In the genomic region with DNA sequence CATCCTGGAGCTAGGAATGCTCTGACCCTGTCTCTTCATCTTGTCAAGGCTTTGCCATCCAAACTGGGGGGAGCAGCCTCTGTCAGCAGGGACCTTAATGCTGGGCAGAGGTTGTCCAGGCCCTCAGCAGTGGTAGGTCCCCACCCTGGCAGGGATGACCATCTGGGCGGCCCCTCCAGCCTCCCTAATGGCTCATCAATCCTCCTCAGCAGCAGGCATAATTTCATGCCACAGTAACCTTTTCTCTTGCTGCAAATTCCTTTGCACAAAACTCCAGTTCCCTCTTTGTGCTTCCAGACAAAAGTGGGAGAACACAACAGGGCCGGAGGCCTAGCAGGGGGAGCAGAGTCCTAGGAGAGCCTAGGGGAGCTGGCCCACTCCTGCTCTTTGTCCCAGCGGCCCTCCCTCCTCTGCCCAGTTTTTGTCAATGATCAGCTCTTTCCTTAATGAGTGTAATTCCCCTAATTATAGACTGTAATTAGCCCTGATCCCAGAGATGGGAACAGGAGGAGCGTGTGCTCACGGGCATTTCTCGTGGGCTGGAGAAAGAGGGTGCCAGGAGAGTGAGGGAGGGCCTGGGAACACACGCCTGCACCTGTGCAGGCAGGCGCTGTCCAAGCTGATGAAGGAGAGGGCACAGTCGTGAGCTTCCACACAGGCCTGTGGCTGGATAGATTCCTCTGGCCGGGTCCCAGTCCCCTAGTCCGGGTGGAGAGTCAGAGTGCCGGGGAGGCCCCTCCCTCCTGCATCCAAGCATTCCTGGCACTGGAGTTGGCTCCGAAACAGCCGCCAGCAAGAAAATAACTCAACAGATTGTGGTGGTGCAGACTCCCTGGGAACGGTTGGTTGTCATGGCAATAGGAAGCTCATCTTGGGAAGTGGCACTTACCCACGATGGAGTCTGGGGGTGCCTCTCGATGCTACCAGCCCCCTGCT, we compare ENCODE assay signal across 7 mouse cellular contexts. TPM values are rescaled to one million over a fixed set of nuclear protein-coding genes. Genes with fewer than 3 reads are reported as not detected.
A peak's percentile ranks its signal among the peaks of the same experiment; 100 is the strongest.
DNase-seq lines count a peak whose midpoint lies in the region; ATAC-seq and TF ChIP-seq lines count a peak whose summit lies in the region.

No protein-coding gene starts in this region.

- TF ChIP-seq CTCF in layer of hippocampus, adult 2 months (conservative IDR thresholded peaks at IDR 0.05), result no peak

- no peak for TF ChIP-seq POLR2A in myocyte (IDR thresholded peaks at IDR 0.05; ENCODE audit: insufficient read length, low read depth)

- H3K36me3 ChIP-seq in forebrain, embryonic 12.5 days (replicated peaks), result 0 out of 2 replicates have a peak, but pooled peaks cover 10% of the 10 kb centered on the region
- no peaks in the 10 kb centered on the region for H3K36me3 ChIP-seq in myocyte (ENCODE audit: control insufficient read depth, insufficient read depth)
- no peaks in the 10 kb centered on the region for H3K36me3 ChIP-seq in intestine, embryonic 15.5 days

- H3K27ac ChIP-seq in forebrain, embryonic 12.5 days, result peak overlapping the region; percentile 93
- peak overlapping the region; percentile 87 for H3K27ac ChIP-seq in layer of hippocampus, adult 2 months
- H3K27ac ChIP-seq in intestine, embryonic 15.5 days, result no peak overlapping the region

- DNase-seq in NIH3T3 (ENCODE audit: low read depth), result peak; percentile 67
- DNase-seq in layer of hippocampus, adult 2 months (ENCODE audit: low spot score in 2 of 2), result peak; percentile 85 to 91
- DNase-seq in thymus, postnatal 14 days, result no peak

- H3K79me2 ChIP-seq in myocyte (ENCODE audit: control insufficient read depth, insufficient read depth), result no peaks in the 10 kb centered on the region

- peak overlapping the region; percentile 16 for H3K4me3 ChIP-seq in forebrain, embryonic 12.5 days (replicated peaks)
- H3K4me3 ChIP-seq in layer of hippocampus, adult 2 months, result peak overlapping the region; percentile 19
- H3K4me3 ChIP-seq in myocyte, result no peak overlapping the region
- no peak overlapping the region for H3K4me3 ChIP-seq in intestine, embryonic 15.5 days (replicated peaks)

- WGBS in forebrain, embryonic 12.5 days, result 3% methylated on average over 17 of the region's 17 CpGs
- 35% methylated on average over 17 of the region's 17 CpGs for WGBS in intestine, embryonic 15.5 days

- peak overlapping the region; percentile 42 for H3K4me2 ChIP-seq in forebrain, embryonic 12.5 days
- H3K4me2 ChIP-seq in myocyte (ENCODE audit: low read depth), result no peak overlapping the region
- no peak overlapping the region for H3K4me2 ChIP-seq in intestine, embryonic 15.5 days (replicated peaks)

- no peaks in the 10 kb centered on the region for H3K9me3 ChIP-seq in forebrain, embryonic 12.5 days
- no peaks in the 10 kb centered on the region for H3K9me3 ChIP-seq in intestine, embryonic 15.5 days

- no peak overlapping the region for H3ac ChIP-seq in myocyte (ENCODE audit: control insufficient read depth, insufficient read length)

- peaks cover 37% of the 10 kb centered on the region for H3K4me1 ChIP-seq in forebrain, embryonic 12.5 days
- no peaks in the 10 kb centered on the region for H3K4me1 ChIP-seq in intestine, embryonic 15.5 days (replicated peaks)

- peak overlapping the region; percentile 38; the same call in 1 of the 2 replicates for H3K9ac ChIP-seq in forebrain, embryonic 12.5 days
- H3K9ac ChIP-seq in intestine, embryonic 15.5 days, result no peak overlapping the region

- H3K27me3 ChIP-seq in forebrain, embryonic 12.5 days, result peaks cover 52% of the 10 kb centered on the region
- peaks cover 33% of the 10 kb centered on the region for H3K27me3 ChIP-seq in myocyte (ENCODE audit: control insufficient read depth, insufficient read depth, insufficient read length)
- no peaks in the 10 kb centered on the region for H3K27me3 ChIP-seq in intestine, embryonic 15.5 days (replicated peaks)

- ATAC-seq in cerebellum, adult (ENCODE audit: insufficient number of reproducible peaks, low FRiP score, low TSS enrichment), result peak; percentile 87
- ATAC-seq in forebrain, embryonic 12.5 days (ENCODE audit: low FRiP score), result peak; percentile 87
- ATAC-seq in intestine, embryonic 15.5 days, result no peak

TF ChIP-seq in myocyte, 11 proteins besides CTCF, POLR2A, EP300 and RAD21:
- TF ChIP-seq CEBPB (IDR thresholded peaks at IDR 0.05; ENCODE audit: insufficient read depth, poor library complexity, severe bottlenecking) (no peak), REST (IDR thresholded peaks at IDR 0.05; ENCODE audit: insufficient read depth, insufficient read length) (peak; percentile 29), MYOG (IDR thresholded peaks at IDR 0.05; ENCODE audit: control insufficient read depth in 1 of 3, insufficient read depth in 1 of 3, insufficient read length in 2 of 3, low read depth in 2 of 3) (peak in 1 of 3 experiments; percentile 37), USF1 (IDR thresholded peaks at IDR 0.05; ENCODE audit: low read depth) (no peak), SRF (IDR thresholded peaks at IDR 0.05; ENCODE audit: control insufficient read depth, insufficient read length, low read depth) (no peak), MYOD1 (IDR thresholded peaks at IDR 0.05; ENCODE audit: control insufficient read depth in 1 of 3, insufficient read length in 2 of 3, low read depth in 2 of 3) (peak in 1 of 3 experiments; percentile 59)

RNA-seq across cellular contexts. Expression of gene Phf12, which starts 17.2 kb away (rescaled TPM):
- polyA plus RNA-seq in forebrain, embryonic 12.5 days (2016; fragmentation: Nextera tagmentation; extraction: Ambion mirVana), result 29.1 and 29.6 TPM in 2 replicates
- 10 to 100 TPM; 59.0 to 62.4 TPM for total RNA-seq in layer of hippocampus, adult 2 months (2021)
- 22.2 TPM for polyA plus RNA-seq in myocyte (2012; fragmentation: generic; extraction: Trizol)
- 12.8 and 13.5 TPM in 2 replicates for polyA plus RNA-seq in intestine, embryonic 15.5 days (2015; fragmentation: Nextera tagmentation; extraction: Ambion mirVana)

RNA-seq across cellular contexts. Expression of gene Sez6, which starts 34.8 kb away (rescaled TPM):
- polyA plus RNA-seq in forebrain, embryonic 12.5 days (2016; fragmentation: Nextera tagmentation; extraction: Ambion mirVana), result 54.0 and 62.2 TPM in 2 replicates
- total RNA-seq in layer of hippocampus, adult 2 months (2021), result 100 to 1,000 TPM; 154 to 159 TPM
- not detected for polyA plus RNA-seq in myocyte (2012; fragmentation: generic; extraction: Trizol)
- 0.95 and 1.2 TPM in 2 replicates for polyA plus RNA-seq in intestine, embryonic 15.5 days (2015; fragmentation: Nextera tagmentation; extraction: Ambion mirVana)

Comparison
In these comparisons a context has a peak if more than half of its experiments do, and no peak if none do; other contexts are left out.
1. H3K4me3 ChIP-seq: peak in forebrain, embryonic 12.5 days (single experiment) and layer of hippocampus, adult 2 months (single experiment); none in myocyte (single experiment) and intestine, embryonic 15.5 days (single experiment).
2. RNA of gene Sez6, which starts 34.8 kb away (polyA plus RNA-seq): 54.0 to 62.2 TPM in forebrain, embryonic 12.5 days; 0.95 to 1.2 TPM in intestine, embryonic 15.5 days and not detected in myocyte (single experiment); every median in the first group is over 10 times any median in the second.